Mouse (Mus musculus): Measurements from ENCODE around the gene Ccl19. TPM values are rescaled to one million over a fixed set of nuclear protein-coding genes. Genes with fewer than 3 reads are reported as not detected.
"Not testable (repeated sequence)": the region's sequence is repeated elsewhere in the genome, so short reads cannot be mapped to it uniquely, and the experiment has no call there.

Ccl19 gene
- 1 to 10 TPM in 2 of 4 experiments, not detected in 2; 1.3 TPM for total RNA-seq (2022)

- not testable (repeated sequence) for DNase-seq (ENCODE audit: low spot score in 2 of 2)
Measured at GRCm38 (mm10) chr4:42756477-42756876, at the start of gene Ccl19. TSS of gene Ccl19 (minus strand) at chr4:42756577.

- DNase-seq (ENCODE audit: low spot score in 2 of 2) = not testable (repeated sequence)
Measured at GRCm38 (mm10) chr4:42773893-42774292, 17.5 kb upstream of the Ccl19 start, which contains the start of gene Ccl21a. TSS of gene Ccl21a (minus strand) at chr4:42773993.

DNA sequence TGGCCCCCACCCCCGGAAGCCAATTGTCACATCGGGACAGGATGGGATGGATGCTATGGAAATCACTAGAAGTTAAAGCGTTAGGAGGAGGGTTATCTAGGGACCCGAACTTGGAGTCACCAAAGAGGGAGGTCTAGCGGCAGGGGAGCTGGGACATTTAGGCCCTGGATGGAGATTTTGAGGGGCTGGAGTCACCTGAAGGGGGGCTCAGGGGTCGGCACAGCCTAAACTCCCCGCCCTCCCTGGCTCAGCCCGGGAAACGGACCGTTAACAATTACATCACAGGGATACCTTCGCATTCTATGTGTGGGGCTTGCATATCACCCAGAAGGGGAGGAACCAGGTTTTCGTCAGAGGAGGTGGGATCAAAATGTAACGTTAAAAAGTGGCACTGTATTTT, 21.1 kb downstream of the Ccl19 start, which contains the start of gene 4930578G10Rik:
TSS of gene 4930578G10Rik (plus strand) at position 301 of the 400 bp plus-strand sequence.
- not testable (repeated sequence) for DNase-seq (ENCODE audit: low spot score in 2 of 2)

Other genes with a start within 250 kb of the Ccl19 start
- under 1 TPM; 0.14 to 0.61 (median 0.39) TPM for gene Fam205a2, start 228.4 kb downstream of the Ccl19 start, total RNA-seq (2022)
- not detected for gene Gm10591, start 144.4 kb downstream of the Ccl19 start, total RNA-seq (2022)
- 10 to 100 TPM; 10.1 to 14.7 (median 12.6) TPM for gene Gm2564, start 126.9 kb downstream of the Ccl19 start, total RNA-seq (2022)
- 1 to 10 TPM in 1 of 4 experiments, not detected in 3; 1.8 TPM for gene Ccl27b, start 101.3 kb downstream of the Ccl19 start, total RNA-seq (2022)
- gene Il11ra2, start 94.7 kb downstream of the Ccl19 start, total RNA-seq (2022) = not detected
- 1 to 10 TPM in 2 of 4 experiments, under 1 TPM in 2; 0.77 to 1.9 (median 1.00) TPM for gene 4930578G10Rik, start 21.0 kb downstream of the Ccl19 start, total RNA-seq (2022)
- gene Ccl21a, start 17.4 kb upstream of the Ccl19 start, total RNA-seq (2022) = not detected
- gene Fam205a1, start 97.3 kb upstream of the Ccl19 start, total RNA-seq (2022) = not detected
- 1 to 10 TPM in 2 of 4 experiments, under 1 TPM in 2; 0.91 to 1.2 (median 1.1) TPM for gene Gm12394, start 100.2 kb upstream of the Ccl19 start, total RNA-seq (2022)
- gene Fam205c, start 117.7 kb upstream of the Ccl19 start, total RNA-seq (2022) = under 1 TPM in 2 of 4 experiments, not detected in 2; 0.50 to 0.52 TPM
- 100 to 1,000 TPM; 148 to 179 (median 158) TPM for gene Phf24, start 160.1 kb upstream of the Ccl19 start, total RNA-seq (2022)
- gene Dnajb5, start 193.2 kb upstream of the Ccl19 start, total RNA-seq (2022) = 100 to 1,000 TPM; 162 to 202 (median 187) TPM
- not detected for gene 1700022I11Rik, start 213.0 kb upstream of the Ccl19 start, total RNA-seq (2022)
- gene Vcp, start 243.9 kb upstream of the Ccl19 start, total RNA-seq (2022) = 100 to 1,000 TPM; 174 to 191 (median 185) TPM